Mouse (Mus musculus) activated CD4-positive, CD25-positive, alpha-beta regulatory T cell (primary cell): ENCODE measurements around the gene Mrgprb3. TPM values are rescaled to one million over a fixed set of nuclear protein-coding genes. Genes with fewer than 3 reads are reported as not detected.

Experiments used
- polyA plus RNA-seq, 2 experiments: library from polyadenylated mRNA; unstranded; fragments of 100-300 nt; shearing (Covaris generic); gene quantifications; one replicate each; pipeline ENCODE4 v1.2.1; 2017

The Mrgprb3 gene
- not detected for polyA plus RNA-seq

GRCm38 (mm10) chr7:48643711-48644110 lies at the start of gene Mrgprb3:
Gene Mrgprb3 (minus strand): TSS chr7:48643811.

Other genes with a start within 250 kb of the Mrgprb3 start
- gene Mrgprb1, start 187.5 kb downstream of the Mrgprb3 start, polyA plus RNA-seq, result under 1 TPM in 1 of 2 experiments, not detected in 1; 0.23 TPM
- gene Mrgprx2, start 144.5 kb downstream of the Mrgprb3 start, polyA plus RNA-seq, result under 1 TPM; 0.04 to 0.29 TPM
- gene Mrgprb2, start 85.7 kb downstream of the Mrgprb3 start, polyA plus RNA-seq, result under 1 TPM in 1 of 2 experiments, not detected in 1; 0.22 TPM
- 10 to 100 TPM; 27.6 to 36.0 TPM for gene Zdhhc13, start 145.2 kb upstream of the Mrgprb3 start, polyA plus RNA-seq
- not detected for gene Csrp3, start 204.2 kb upstream of the Mrgprb3 start, polyA plus RNA-seq
- 1 to 10 TPM; 2.1 to 5.9 TPM for gene E2f8, start 237.8 kb upstream of the Mrgprb3 start, polyA plus RNA-seq